Mouse (Mus musculus): ENCODE measurements at regions not wholly inside any gene's neighbourhood (a gene's known extent, or its start where the extent isn't known, plus 50 kb on each side); places are given as distances from the start of the nearest gene placed in this dataset.
"Not testable (repeated sequence)": the region's sequence is repeated elsewhere in the genome, so short reads cannot be mapped to it uniquely, and the experiment has no call there.

GRCm38 (mm10) chr16:50783784-50784650 lies 193.1 kb upstream of the Ccdc54 start:
- Histone ChIP-seq H3K4me1 (replicated peaks; ENCODE audit: control insufficient read depth, insufficient read depth, low read length) (no peaks in the 10 kb centered on the region), H3K27ac (ENCODE audit: low read depth, low read length) (no peak overlapping the region), H3K9ac (ENCODE audit: low read depth, low read length) (no peak overlapping the region), H3K9me3 (ENCODE audit: control insufficient read depth, low read length) (no peaks in the 10 kb centered on the region), H3K27me3 (replicated peaks; ENCODE audit: control insufficient read depth, insufficient read depth, low read length) (no peaks in the 10 kb centered on the region), H3K36me3 (ENCODE audit: control insufficient read depth, insufficient read depth, low read length) (no peaks in the 10 kb centered on the region), H3K4me3 (ENCODE audit: low read depth, low read length) (no peak overlapping the region), H3K4me2 (no peak overlapping the region)
- no peak for DNase-seq (ENCODE audit: low spot score)
- no peak for ATAC-seq (replicated peaks; ENCODE audit: low FRiP score)
- WGBS = 61% methylated on average over 20 of the region's 20 CpGs

- Histone ChIP-seq H3K27ac (ENCODE audit: low read depth, low read length) (no peak overlapping the region), H3K36me3 (ENCODE audit: control insufficient read depth, insufficient read depth, low read length) (no peaks in the 10 kb centered on the region), H3K4me2 (no peak overlapping the region), H3K9me3 (ENCODE audit: control insufficient read depth, low read length) (no peaks in the 10 kb centered on the region), H3K4me1 (replicated peaks; ENCODE audit: control insufficient read depth, insufficient read depth, low read length) (no peaks in the 10 kb centered on the region), H3K4me3 (ENCODE audit: low read depth, low read length) (no peak overlapping the region), H3K27me3 (replicated peaks; ENCODE audit: control insufficient read depth, insufficient read depth, low read length) (no peaks in the 10 kb centered on the region), H3K9ac (ENCODE audit: low read depth, low read length) (no peak overlapping the region)
- WGBS = 60% methylated on average over 6 of the region's 6 CpGs
- no peak for DNase-seq (ENCODE audit: low spot score)
- no peak for ATAC-seq (replicated peaks; ENCODE audit: low FRiP score)
Observed at GRCm38 (mm10) chr16:50783240-50783639, 192.3 kb upstream of the Ccdc54 start.

DNA sequence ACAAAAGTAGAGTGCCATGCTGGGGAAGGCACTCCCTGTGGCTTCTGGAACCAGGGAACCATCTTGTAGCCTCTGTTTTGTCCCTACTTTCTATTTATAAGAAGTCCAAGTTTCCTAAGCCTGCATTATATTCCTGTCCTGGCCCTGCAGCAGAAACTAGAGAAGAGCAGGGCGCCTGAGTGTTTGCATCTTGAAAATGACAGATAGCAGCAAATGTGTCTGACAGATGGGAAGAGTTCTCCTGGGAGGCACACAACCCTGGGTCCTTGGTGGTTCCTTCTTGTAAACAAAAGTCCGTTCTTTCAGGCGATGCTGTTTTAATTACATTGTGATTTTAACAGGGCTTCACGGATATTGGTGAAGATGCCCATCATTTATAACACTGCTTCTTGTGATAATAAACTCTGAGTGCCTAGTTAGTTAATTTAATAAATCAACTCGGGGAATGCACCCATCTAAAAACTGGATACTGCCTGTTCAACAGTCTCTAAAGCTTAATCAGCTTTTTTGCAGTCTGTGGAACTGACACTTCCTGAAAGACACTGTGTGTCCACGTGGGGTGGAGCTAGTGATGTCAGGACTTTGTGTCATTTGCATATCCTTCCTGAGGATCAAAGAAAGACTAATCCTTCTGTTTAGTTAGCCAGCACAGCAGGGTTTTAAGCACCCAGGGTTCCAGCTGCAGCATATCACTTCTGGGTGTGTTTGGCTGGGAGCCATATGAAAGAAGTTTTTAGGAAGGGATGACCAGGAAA lies 188.3 kb upstream of the Ccdc54 start:
- Histone ChIP-seq H3K4me3 (ENCODE audit: low read depth, low read length) (no peak overlapping the region), H3K27me3 (replicated peaks; ENCODE audit: control insufficient read depth, insufficient read depth, low read length) (no peaks in the 10 kb centered on the region), H3K9me3 (ENCODE audit: control insufficient read depth, low read length) (no peaks in the 10 kb centered on the region), H3K27ac (ENCODE audit: low read depth, low read length) (no peak overlapping the region), H3K4me1 (replicated peaks; ENCODE audit: control insufficient read depth, insufficient read depth, low read length) (no peaks in the 10 kb centered on the region), H3K9ac (ENCODE audit: low read depth, low read length) (no peak overlapping the region), H3K36me3 (ENCODE audit: control insufficient read depth, insufficient read depth, low read length) (no peaks in the 10 kb centered on the region), H3K4me2 (no peak overlapping the region)
- no peak for DNase-seq (ENCODE audit: low spot score)
- ATAC-seq (replicated peaks; ENCODE audit: low FRiP score) = no peak
- 39% methylated on average over 6 of the region's 6 CpGs for WGBS

- not testable (repeated sequence) for H3K4me2 ChIP-seq; ATAC-seq (replicated peaks; ENCODE audit: low FRiP score); H3K27me3 ChIP-seq (replicated peaks; ENCODE audit: control insufficient read depth, insufficient read depth, low read length); H3K4me1 ChIP-seq (replicated peaks; ENCODE audit: control insufficient read depth, insufficient read depth, low read length); H3K36me3 ChIP-seq (ENCODE audit: control insufficient read depth, insufficient read depth, low read length); H3K4me3 ChIP-seq (ENCODE audit: low read depth, low read length); DNase-seq (ENCODE audit: low spot score); H3K27ac ChIP-seq (ENCODE audit: low read depth, low read length); H3K9me3 ChIP-seq (ENCODE audit: control insufficient read depth, low read length); H3K9ac ChIP-seq (ENCODE audit: low read depth, low read length)
- WGBS = 93% methylated on average over 12 of the region's 12 CpGs
Observed at GRCm38 (mm10) chr16:50774699-50775098, 183.7 kb upstream of the Ccdc54 start.

DNA sequence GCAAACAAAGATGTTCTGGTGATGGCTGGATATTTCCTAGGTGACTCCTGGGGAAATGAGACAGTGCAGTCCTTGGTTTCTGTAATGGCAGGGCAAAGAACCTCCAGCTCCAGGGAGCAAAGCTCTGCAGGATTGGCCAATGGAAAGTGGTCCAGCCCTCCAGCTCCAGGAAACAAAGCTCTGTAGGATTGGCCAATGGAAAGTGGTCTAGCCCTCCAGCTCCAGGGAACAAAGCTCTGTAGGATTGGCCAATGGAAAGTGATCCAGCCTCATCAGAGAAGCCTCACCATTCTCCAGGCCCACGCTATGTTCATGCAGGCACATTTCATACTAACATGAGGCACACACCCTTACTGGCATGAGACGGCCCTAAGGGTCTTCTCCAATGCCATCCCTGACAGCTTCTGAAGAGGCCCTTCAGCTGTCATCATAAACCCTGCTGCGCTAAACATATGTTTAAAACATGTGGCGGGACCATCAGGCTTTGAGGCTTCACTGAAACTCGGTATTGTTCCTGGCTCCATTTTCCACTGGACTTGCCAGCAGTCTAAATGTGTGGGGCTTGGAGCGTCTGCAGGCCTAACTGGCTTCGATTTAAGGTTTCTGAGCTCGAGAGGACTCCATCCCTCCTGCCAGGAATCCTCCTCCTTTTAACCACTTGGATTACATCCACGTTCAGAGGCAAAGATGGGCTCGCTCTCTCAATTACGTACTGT lies 175.3 kb upstream of the Ccdc54 start:
- ATAC-seq (replicated peaks; ENCODE audit: low FRiP score) = no peak
- 81% methylated on average over 11 of the region's 11 CpGs for WGBS
- Histone ChIP-seq H3K27ac (ENCODE audit: low read depth, low read length) (no peak overlapping the region), H3K4me3 (ENCODE audit: low read depth, low read length) (no peak overlapping the region), H3K9me3 (ENCODE audit: control insufficient read depth, low read length) (no peaks in the 10 kb centered on the region), H3K9ac (ENCODE audit: low read depth, low read length) (no peak overlapping the region), H3K4me1 (replicated peaks; ENCODE audit: control insufficient read depth, insufficient read depth, low read length) (no peaks in the 10 kb centered on the region), H3K36me3 (ENCODE audit: control insufficient read depth, insufficient read depth, low read length) (no peaks in the 10 kb centered on the region), H3K4me2 (no peak overlapping the region), H3K27me3 (replicated peaks; ENCODE audit: control insufficient read depth, insufficient read depth, low read length) (no peaks in the 10 kb centered on the region)
- no peak for DNase-seq (ENCODE audit: low spot score)

GRCm38 (mm10) chr16:50762096-50762495 lies 171.1 kb upstream of the Ccdc54 start:
- no peaks in the 10 kb centered on the region for H3K27me3 ChIP-seq (replicated peaks; ENCODE audit: control insufficient read depth, insufficient read depth, low read length)
- no peaks in the 10 kb centered on the region for H3K4me1 ChIP-seq (replicated peaks; ENCODE audit: control insufficient read depth, insufficient read depth, low read length)
- H3K9ac ChIP-seq (ENCODE audit: low read depth, low read length) = no peak overlapping the region
- H3K4me3 ChIP-seq (ENCODE audit: low read depth, low read length) = no peak overlapping the region
- H3K36me3 ChIP-seq (ENCODE audit: control insufficient read depth, insufficient read depth, low read length) = no peaks in the 10 kb centered on the region
- H3K4me2 ChIP-seq = no peak overlapping the region
- no peaks in the 10 kb centered on the region for H3K9me3 ChIP-seq (ENCODE audit: control insufficient read depth, low read length)
- DNase-seq (ENCODE audit: low spot score) = no peak
- 78% methylated on average over 3 of the region's 3 CpGs for WGBS
- H3K27ac ChIP-seq (ENCODE audit: low read depth, low read length) = no peak overlapping the region
- ATAC-seq (replicated peaks; ENCODE audit: low FRiP score) = no peak

DNA sequence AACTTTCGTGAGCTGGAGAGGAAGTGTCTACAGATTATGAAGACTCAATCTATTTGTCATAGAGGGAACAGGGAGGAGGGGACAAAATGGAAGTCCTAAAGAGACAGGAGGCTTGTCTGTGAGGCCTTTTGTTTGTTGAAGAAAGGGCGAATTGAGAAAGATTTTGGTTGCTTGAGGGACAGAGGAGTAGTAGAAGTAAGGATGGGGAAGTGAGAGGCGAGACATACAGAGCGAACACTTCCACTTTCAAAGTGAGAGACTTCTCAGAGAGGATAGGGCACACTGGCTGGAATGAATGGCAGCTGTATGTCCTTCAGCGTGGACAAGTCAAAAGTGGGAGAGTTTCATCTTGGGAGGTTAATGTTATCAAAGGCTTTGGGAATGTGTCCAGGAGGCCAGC lies 169.0 kb upstream of the Ccdc54 start:
- Histone ChIP-seq H3K27ac (ENCODE audit: low read depth, low read length) (no peak overlapping the region), H3K9me3 (ENCODE audit: control insufficient read depth, low read length) (no peaks in the 10 kb centered on the region), H3K27me3 (replicated peaks; ENCODE audit: control insufficient read depth, insufficient read depth, low read length) (no peaks in the 10 kb centered on the region), H3K4me3 (ENCODE audit: low read depth, low read length) (no peak overlapping the region), H3K4me2 (no peak overlapping the region), H3K9ac (ENCODE audit: low read depth, low read length) (no peak overlapping the region), H3K36me3 (ENCODE audit: control insufficient read depth, insufficient read depth, low read length) (no peaks in the 10 kb centered on the region), H3K4me1 (replicated peaks; ENCODE audit: control insufficient read depth, insufficient read depth, low read length) (no peaks in the 10 kb centered on the region)
- ATAC-seq (replicated peaks; ENCODE audit: low FRiP score) (no peak), DNase-seq (ENCODE audit: low spot score) (no peak)
- WGBS = 73% methylated on average over 5 of the region's 5 CpGs

- 50% methylated on average over 4 of the region's 4 CpGs for WGBS
- Histone ChIP-seq H3K4me1 (replicated peaks; ENCODE audit: control insufficient read depth, insufficient read depth, low read length) (0 out of 2 replicates have a peak, but pooled peaks cover 3% of the 10 kb centered on the region), H3K4me2 (no peak overlapping the region), H3K4me3 (ENCODE audit: low read depth, low read length) (no peak overlapping the region), H3K27me3 (replicated peaks; ENCODE audit: control insufficient read depth, insufficient read depth, low read length) (no peaks in the 10 kb centered on the region), H3K9ac (ENCODE audit: low read depth, low read length) (no peak overlapping the region), H3K27ac (ENCODE audit: low read depth, low read length) (no peak overlapping the region), H3K36me3 (ENCODE audit: control insufficient read depth, insufficient read depth, low read length) (no peaks in the 10 kb centered on the region), H3K9me3 (ENCODE audit: control insufficient read depth, low read length) (no peaks in the 10 kb centered on the region)
- ATAC-seq (replicated peaks; ENCODE audit: low FRiP score) (no peak), DNase-seq (ENCODE audit: low spot score) (no peak)
Observed at GRCm38 (mm10) chr16:50756696-50757095, 165.7 kb upstream of the Ccdc54 start.
